Mouse (Mus musculus) thymus, adult 2 months (tissue): ENCODE data around the gene Olfr304. TPM values are rescaled to one million over a fixed set of nuclear protein-coding genes. Genes with fewer than 3 reads are reported as not detected.

Experiments
- DNase-seq: peaks from one replicate; pipeline ENCODE4 v3.0.0; 2021
- H3K27ac ChIP-seq: fragments of 200-500 bp; 2 replicates; pipeline ENCODE4 v1.5.1; 2012; ENCODE audit warnings: low read length, control low read depth; ENCODE audit not compliant: control insufficient read depth, insufficient read depth
- H3K27me3 ChIP-seq: fragments of 200-500 bp; 2 replicates; pipeline ENCODE4 v1.6.1; 2012; ENCODE audit warnings: mild to moderate bottlenecking, low read length, moderate library complexity, mixed read lengths; ENCODE audit not compliant: control insufficient read depth, insufficient read depth
- H3K36me3 ChIP-seq: fragments of 200-500 bp; 2 replicates; pipeline ENCODE4 v1.6.1; 2012; ENCODE audit warnings: mild to moderate bottlenecking, low read length, moderate library complexity; ENCODE audit not compliant: control insufficient read depth, insufficient read depth
- H3K4me1 ChIP-seq: fragments of 200-500 bp; replicated peaks from 2 replicates; pipeline ENCODE4 v1.6.1; 2012; ENCODE audit warnings: low read length; ENCODE audit not compliant: control insufficient read depth, insufficient read depth
- H3K4me3 ChIP-seq: fragments of 200-500 bp; 2 replicates; pipeline ENCODE4 v1.5.1; 2012; ENCODE audit warnings: mild to moderate bottlenecking, low read length, control low read depth, moderate library complexity; ENCODE audit not compliant: control insufficient read depth, insufficient read depth
- CTCF ChIP-seq: fragments of 200-500 bp; IDR thresholded peaks from 2 replicates; pipeline ENCODE4 v1.5.1; 2012; ENCODE audit warnings: mild to moderate bottlenecking, control low read depth, low read length, moderate library complexity, borderline replicate concordance; ENCODE audit not compliant: control insufficient read depth, poor library complexity, insufficient read depth; ENCODE audit errors: extremely low read depth
- POLR2A ChIP-seq: fragments of 200-500 bp; IDR thresholded peaks from 2 replicates; pipeline ENCODE4 v1.6.1; 2012; ENCODE audit warnings: mild to moderate bottlenecking, low read length, control low read depth, moderate library complexity; ENCODE audit not compliant: control insufficient read depth, poor library complexity, insufficient read depth; ENCODE audit errors: extremely low read depth
- WGBS: fragments of 180-500 bp; shearing (Covaris S2); methylation state at CpG from one replicate; pipeline ENCODE4 v1.1.7; 2018; 5-methylcytosine and 5-hydroxymethylcytosine counted together
- polyA plus RNA-seq: library from polyadenylated mRNA; depleted of rRNA; stranded (reverse); fragments of >200 nt; gene quantifications from 2 replicates; pipeline ENCODE4 v1.2.3, GENCODE M21; 2012; rRNA removed

Gene Olfr304
- polyA plus RNA-seq, 1 experiment, result not detected

DNA sequence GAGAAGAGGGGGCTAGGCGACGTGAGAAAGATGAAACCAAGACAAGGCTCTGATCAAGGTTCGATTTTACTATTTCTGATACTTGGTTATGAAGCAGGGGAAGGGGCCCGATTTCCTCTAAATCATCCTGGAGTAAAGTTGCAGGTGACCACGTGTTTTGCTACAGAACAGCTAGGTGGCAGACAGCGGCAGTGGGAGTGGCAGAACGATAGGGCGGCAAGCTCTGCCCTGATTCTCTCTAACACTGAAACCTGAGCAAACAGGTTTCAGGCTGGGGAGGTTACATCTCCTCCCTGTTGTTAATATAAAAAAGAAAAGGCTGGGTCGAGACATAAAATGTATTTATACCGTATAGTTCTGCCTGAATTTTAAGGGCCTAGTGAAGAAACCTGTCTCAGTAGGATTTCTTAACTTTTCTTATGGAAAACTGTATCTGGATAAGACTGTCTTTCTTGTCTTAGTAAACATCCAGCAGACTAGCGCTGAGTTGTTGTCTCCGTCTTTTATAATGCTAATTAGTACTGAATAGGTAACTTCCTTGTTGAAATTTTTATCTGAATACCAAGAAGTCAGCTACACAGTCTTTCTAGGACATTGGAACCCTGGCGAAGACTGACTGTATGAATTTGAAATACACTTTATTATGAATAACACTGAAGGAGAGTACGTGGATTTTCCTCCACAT, 43.4 kb downstream of the Olfr304 start:
- Histone ChIP-seq H3K36me3 (no peaks in the 10 kb centered on the region), H3K4me1 (no peaks in the 10 kb centered on the region), H3K4me3 (no peak overlapping the region), H3K27me3 (no peaks in the 10 kb centered on the region), H3K27ac (no peak overlapping the region)
- WGBS, result 84% methylated on average over 14 of the region's 14 CpGs
- no peak for TF ChIP-seq CTCF
- TF ChIP-seq POLR2A, result no peak
- no peak for DNase-seq

DNA sequence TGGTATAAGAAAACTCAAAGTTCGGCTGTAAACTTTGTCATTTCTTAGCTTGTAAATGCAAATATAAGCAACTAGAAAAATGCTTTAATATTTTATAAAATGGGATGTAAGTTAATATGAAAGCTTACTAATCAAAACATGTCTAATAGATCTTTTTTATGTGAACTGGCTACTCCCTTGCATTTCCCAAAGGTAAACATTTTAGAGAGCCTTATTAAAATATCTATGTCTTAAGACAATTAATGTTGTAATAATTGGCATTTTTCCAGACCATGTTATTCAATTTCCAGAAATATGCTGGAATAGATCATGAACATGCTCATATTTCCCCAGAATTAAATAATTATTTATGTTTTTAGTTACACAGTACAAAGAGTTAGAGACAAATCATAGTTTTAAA, 49.0 kb downstream of the Olfr304 start, which contains the start of gene Olfr307:
Gene Olfr307 (minus strand): TSS at position 101 of the 400 bp plus-strand sequence.
- H3K27ac ChIP-seq, result no peak within 1 kb of the TSS
- H3K4me3 ChIP-seq, result no peak within 1 kb of the TSS
- 83% methylated on average over 1 of the region's 1 CpGs for WGBS
- no peak for DNase-seq
- no peaks in the 10 kb centered on the region for H3K4me1 ChIP-seq
- no peaks in the 10 kb centered on the region for H3K27me3 ChIP-seq
- H3K36me3 ChIP-seq, result no peaks in the 10 kb centered on the region
- no peak for TF ChIP-seq POLR2A
- no peak for TF ChIP-seq CTCF

Other genes starting within 250 kb of the Olfr304 start
- not detected in 2 replicates for gene Vmn2r75, start 214.9 kb downstream of the Olfr304 start, polyA plus RNA-seq
- not detected in 2 replicates for gene Vmn2r76, start 140.3 kb downstream of the Olfr304 start, polyA plus RNA-seq
- gene Olfr310, start 109.5 kb downstream of the Olfr304 start, polyA plus RNA-seq, result not detected in 2 replicates
- gene Olfr309, start 73.0 kb downstream of the Olfr304 start, polyA plus RNA-seq, result not detected in 2 replicates
- gene Olfr308, start 61.0 kb downstream of the Olfr304 start, polyA plus RNA-seq, result not detected in 2 replicates
- gene Olfr307, start 49.1 kb downstream of the Olfr304 start, polyA plus RNA-seq, result not detected in 2 replicates
- not detected in 2 replicates for gene Olfr305, start 19.7 kb downstream of the Olfr304 start, polyA plus RNA-seq
- gene Olfr303, start 11.1 kb upstream of the Olfr304 start, polyA plus RNA-seq, result not detected in 2 replicates
- gene Olfr301, start 17.2 kb upstream of the Olfr304 start, polyA plus RNA-seq, result not detected in 2 replicates
- not detected in 2 replicates for gene Olfr299, start 73.3 kb upstream of the Olfr304 start, polyA plus RNA-seq
- gene Olfr298, start 105.8 kb upstream of the Olfr304 start, polyA plus RNA-seq, result not detected in 2 replicates
- gene Olfr297, start 133.3 kb upstream of the Olfr304 start, polyA plus RNA-seq, result not detected in 2 replicates
- not detected in 2 replicates for gene Olfr295, start 197.2 kb upstream of the Olfr304 start, polyA plus RNA-seq
- not detected in 2 replicates for gene Olfr294, start 230.0 kb upstream of the Olfr304 start, polyA plus RNA-seq